Mouse (Mus musculus): ENCODE measurements at regions not wholly inside any gene's neighbourhood (a gene's known extent, or its start where the extent isn't known, plus 50 kb on each side); places are given as distances from the start of the nearest gene placed in this dataset.

DNA sequence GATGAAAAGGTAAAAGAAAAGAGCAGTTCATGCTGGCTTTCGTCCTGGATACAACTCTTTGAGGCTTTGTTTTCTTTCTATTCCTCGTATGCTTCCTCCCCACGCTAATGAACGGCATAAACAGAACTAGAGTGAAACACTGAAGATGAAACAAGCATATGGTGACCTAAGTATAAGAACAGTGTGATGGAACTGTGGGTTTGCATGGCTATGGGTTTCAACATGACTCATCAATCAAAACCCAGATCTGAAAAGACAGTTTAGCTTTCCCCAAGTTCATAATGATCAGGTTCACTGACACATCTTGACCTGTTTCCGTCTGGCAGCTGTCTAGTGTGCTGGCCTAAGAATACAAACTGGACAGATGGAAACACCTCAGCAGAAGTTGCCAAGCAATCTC lies 211.7 kb downstream of the Olfr1505 start:
- DNase-seq (ENCODE audit: low spot score in 2 of 2), result no peak
- Histone ChIP-seq H3K27ac (no peak overlapping the region), H3K4me3 (no peak overlapping the region)
- TF ChIP-seq CTCF (conservative IDR thresholded peaks at IDR 0.05), result no peak

DNA sequence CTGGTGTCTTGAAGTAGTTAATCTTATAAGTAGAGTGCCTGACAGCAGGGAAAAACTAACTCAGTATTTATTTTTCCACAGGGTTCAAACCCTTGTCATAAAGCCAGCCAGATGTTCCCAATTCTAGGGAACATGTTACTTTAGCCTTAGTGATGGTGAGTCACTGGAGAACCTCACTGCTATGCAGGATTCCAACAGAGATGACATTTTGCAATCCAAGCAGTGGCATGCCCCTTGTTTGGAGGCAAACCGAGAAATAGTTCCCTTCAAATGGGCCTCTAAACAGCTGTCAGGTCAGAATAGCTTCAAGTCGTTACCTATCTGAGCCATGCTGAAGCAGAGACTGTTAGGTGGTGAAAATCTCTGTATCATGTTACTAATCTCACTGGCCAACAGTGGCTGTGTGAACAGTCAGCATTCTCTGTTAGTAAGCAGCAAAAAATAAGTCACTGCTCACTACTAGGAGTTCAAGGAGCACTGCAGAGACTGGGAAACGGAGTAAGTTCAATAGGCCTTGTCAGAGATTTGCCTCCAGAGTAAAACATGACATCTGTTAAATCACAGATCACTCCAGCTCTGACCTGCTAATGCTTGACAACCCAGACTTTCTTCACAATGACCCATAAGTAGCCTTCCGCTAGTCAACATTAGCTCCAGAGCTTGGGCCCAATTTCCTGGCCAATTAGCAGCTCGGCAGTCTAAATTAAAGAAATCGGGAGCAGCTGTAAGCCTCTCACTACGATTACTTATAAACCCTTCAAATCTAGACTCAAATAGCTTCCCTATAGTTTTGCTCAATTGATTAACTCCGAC lies 215.3 kb downstream of the Olfr1505 start:
- DNase-seq (ENCODE audit: low spot score in 2 of 2), result no peak

DNA sequence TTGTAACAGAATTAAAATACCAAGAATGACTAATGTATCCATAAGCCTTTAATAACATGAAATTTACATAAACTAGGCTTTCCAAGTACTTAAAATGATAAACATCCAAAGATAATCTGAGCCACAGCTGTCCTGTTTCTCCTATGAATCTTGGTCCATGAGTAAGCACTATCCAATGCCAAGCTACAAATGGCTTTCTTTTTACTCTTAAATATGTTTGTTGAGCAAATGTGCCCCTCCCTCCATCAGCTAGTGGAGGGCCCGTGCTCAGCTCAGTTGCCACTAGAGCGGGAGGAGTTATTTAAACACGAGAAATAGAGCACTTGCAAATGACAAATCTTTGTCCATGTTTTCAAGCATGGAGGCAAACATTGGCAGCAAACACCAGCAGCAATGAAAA lies 247.9 kb downstream of the Olfr1505 start:
- Histone ChIP-seq H3K27ac (no peak overlapping the region), H3K4me3 (no peak overlapping the region)
- no peak for TF ChIP-seq CTCF (conservative IDR thresholded peaks at IDR 0.05)
- no peak for DNase-seq (ENCODE audit: low spot score in 2 of 2)

More for the DNA sequence above, 215.3 kb downstream of the Olfr1505 start:
- Histone ChIP-seq H3K4me3 (no peak overlapping the region), H3K27ac (no peak overlapping the region)
- no peak for TF ChIP-seq CTCF (conservative IDR thresholded peaks at IDR 0.05)

DNA sequence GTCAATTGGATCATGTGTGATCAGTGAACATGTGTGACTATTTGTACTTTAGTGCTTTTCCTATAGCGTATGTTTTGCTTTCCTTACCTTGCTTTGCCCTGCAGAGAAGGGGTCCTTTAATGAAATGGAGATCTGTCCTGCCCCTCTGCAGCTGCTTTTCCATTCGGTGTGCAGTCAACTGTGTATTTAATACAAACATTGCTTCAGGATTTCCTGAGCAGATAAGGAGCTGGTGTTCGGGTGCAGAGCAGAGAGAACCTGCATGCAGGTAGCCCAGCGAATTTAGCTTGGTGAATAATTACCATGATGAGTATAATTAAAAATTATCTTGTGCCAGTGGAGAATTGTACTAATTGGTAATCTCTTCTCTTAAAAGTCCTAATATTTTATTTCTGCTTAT lies 249.4 kb downstream of the Olfr1505 start:
- DNase-seq (ENCODE audit: low spot score in 2 of 2), result no peak
- H3K27ac ChIP-seq, result no peak overlapping the region
- no peak overlapping the region for H3K4me3 ChIP-seq
- no peak for TF ChIP-seq CTCF (conservative IDR thresholded peaks at IDR 0.05)

DNA sequence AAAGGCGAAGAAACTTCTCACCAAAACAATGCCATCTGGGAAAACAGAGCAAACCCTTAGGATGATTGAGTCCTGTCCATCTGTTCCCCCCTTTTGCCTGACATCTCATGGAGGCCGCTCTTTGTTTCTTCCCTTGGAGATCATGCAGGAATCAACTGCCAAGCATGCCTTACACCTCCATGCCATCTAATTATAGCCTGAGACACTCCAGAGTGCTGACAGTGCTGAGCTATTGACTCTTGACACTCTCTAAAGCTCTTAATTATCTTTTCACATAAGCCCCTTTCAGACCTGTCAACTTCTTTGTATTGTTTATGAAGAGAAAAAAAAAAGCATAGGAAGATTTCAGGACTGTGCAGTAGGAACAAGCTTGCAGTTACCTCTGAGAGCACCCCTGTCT lies 252.4 kb downstream of the Olfr1505 start:
- Histone ChIP-seq H3K4me3 (no peak overlapping the region), H3K27ac (no peak overlapping the region)
- DNase-seq (ENCODE audit: low spot score in 2 of 2), result no peak
- TF ChIP-seq CTCF (conservative IDR thresholded peaks at IDR 0.05), result no peak

DNA sequence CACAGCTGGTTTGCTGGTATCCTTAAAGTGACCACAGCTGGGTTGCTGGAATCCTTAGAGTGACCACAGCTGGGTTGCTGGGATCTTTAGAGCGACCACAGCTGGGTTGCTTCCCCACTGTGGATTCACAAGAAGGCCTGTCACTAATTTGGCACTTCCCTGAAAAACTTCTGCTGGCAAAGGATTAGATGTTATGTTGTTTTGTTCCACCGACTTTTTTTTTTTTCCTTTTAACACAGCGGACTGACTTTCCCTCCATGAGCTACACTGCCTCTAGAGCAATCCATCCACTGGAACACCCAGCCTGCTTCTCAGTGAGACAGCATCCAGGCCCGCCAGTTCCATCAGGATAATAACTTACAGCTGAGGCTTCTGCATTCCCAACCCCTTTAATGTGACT lies 266.9 kb downstream of the Olfr1505 start:
- Histone ChIP-seq H3K4me3 (no peak overlapping the region), H3K27ac (peak overlapping the region; percentile 2; the same call in 1 of the 2 replicates)
- DNase-seq (ENCODE audit: low spot score in 2 of 2), result no peak
- TF ChIP-seq CTCF (conservative IDR thresholded peaks at IDR 0.05), result no peak

DNA sequence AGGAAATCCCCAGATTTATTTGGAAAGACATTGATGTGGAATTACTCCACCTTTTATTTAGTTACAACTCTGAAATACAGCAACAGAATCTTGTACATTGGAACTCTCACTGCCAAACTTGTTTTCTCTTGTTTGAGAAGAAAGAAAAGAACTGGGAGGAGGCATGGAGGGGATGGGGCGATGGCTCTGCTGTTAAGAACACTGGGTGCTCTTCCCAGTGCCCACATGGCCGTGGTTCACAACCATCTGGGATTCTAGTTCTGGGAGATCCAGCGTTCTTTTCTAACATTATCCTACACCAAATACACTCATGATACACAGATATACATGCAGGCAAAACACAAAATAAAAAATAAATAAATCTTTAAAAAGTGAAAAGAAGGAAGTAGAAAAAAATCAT lies 267.6 kb downstream of the Olfr1505 start:
- DNase-seq (ENCODE audit: low spot score in 2 of 2), result peak in 1 of 2 experiments; percentile 16

DNA sequence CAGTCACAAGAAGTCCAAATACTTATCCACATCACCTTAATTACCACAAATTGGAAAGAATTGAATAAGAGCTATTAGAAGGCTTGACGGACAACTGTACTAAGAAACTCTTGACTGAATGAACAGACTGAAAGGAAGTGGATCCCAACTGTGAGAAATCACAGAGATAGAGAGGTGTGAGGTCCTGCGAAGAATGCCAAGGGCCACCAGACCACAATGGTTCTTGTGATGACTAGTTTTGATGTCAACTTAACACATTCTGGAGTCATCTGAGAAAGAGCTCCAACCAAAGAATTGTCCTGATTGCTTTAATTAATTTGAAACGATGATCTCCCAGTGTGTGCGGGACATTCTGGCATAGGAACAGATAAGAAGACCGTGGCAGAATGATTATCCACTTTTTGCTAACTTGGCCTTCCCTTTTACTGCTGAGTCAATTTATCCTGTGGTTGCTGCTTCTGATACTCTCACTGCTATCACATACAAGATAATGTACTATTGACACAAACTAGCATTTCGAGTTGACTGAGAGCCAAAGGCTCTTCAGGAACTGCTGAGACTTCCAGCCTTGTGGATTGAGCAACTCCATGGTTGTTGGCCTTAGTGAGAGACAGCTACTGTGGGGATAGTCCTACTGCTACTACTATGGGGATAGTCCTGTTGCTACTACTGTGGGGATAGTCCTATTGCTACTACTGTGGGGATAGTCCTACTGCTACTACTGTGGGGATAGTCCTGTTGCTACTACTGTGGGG lies 268.5 kb downstream of the Olfr1505 start:
- no peak for DNase-seq (ENCODE audit: low spot score in 2 of 2)
- no peak for TF ChIP-seq CTCF (conservative IDR thresholded peaks at IDR 0.05)
- no peak overlapping the region for H3K27ac ChIP-seq
- H3K4me3 ChIP-seq, result no peak overlapping the region

More for the DNA sequence above, 267.6 kb downstream of the Olfr1505 start:
- Histone ChIP-seq H3K27ac (peak overlapping the region; percentile 2), H3K4me3 (no peak overlapping the region)
- no peak for TF ChIP-seq CTCF (conservative IDR thresholded peaks at IDR 0.05)

DNA sequence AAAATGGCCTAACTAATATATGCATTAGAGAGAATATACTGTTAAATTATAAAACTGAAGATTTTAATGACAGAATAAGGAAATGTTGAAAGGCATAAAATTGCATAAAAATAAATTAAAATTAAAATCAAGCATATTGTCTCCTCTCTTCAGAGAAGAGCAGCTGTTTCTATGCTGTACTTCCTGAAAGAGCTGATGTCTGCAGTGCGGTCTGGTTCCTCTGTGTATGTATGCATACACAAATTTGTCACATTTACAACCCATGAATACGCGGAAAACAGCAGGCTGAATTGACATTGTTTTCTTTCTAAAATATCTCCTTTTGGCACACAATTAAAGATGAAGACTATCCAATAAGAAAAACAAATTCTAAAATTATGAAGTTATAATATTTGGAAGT lies 278.5 kb downstream of the Olfr1505 start:
- no peak for DNase-seq (ENCODE audit: low spot score in 2 of 2)

DNA sequence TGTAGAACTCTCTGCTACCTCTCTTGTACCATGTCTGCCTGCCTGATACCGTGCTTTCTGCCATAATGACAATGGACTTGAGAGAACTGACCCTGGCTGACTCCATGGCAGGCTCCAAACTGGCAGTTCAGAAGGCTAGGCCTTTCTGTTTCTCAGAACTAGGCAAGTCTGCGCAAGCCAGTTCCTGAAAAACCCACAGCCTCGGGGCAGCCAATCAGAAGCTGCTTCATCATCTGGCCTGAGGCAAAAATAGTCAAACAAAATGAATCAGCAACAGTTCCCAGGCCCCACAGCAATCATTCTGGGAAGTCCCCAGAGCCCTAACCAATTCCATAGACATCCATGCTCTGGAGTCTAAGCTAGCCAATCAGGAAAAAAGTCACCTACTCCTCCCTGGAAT lies 284.5 kb downstream of the Olfr1505 start:
- DNase-seq (ENCODE audit: low spot score in 2 of 2), result no peak
- Histone ChIP-seq H3K4me3 (no peak overlapping the region), H3K27ac (no peak overlapping the region)
- TF ChIP-seq CTCF (conservative IDR thresholded peaks at IDR 0.05), result no peak

More for the DNA sequence above, 278.5 kb downstream of the Olfr1505 start:
- Histone ChIP-seq H3K4me3 (no peak overlapping the region), H3K27ac (no peak overlapping the region)
- no peak for TF ChIP-seq CTCF (conservative IDR thresholded peaks at IDR 0.05)

DNA sequence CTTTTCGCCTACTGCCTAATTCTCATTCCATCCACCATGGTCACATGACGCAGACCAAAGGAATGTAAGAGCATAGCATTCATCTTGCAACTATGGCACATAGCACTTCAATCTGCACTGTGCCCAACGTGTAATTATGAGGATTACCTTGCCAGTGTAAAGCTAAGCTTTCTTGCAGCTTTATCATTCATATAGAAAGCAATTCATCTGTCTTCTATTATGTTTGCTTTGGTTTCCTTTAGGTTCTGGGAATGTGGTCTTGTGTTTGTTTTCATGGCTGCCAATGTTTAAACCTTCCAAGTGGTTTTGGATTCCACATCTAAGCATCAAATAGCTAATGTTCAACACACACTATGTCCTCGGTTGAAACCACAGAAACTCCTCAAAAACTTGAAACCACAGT lies 307.2 kb downstream of the Olfr1505 start:
- no peak overlapping the region for H3K27ac ChIP-seq
- DNase-seq (ENCODE audit: low spot score in 2 of 2), result no peak
- no peak for TF ChIP-seq CTCF (conservative IDR thresholded peaks at IDR 0.05)
- no peak overlapping the region for H3K4me3 ChIP-seq

DNA sequence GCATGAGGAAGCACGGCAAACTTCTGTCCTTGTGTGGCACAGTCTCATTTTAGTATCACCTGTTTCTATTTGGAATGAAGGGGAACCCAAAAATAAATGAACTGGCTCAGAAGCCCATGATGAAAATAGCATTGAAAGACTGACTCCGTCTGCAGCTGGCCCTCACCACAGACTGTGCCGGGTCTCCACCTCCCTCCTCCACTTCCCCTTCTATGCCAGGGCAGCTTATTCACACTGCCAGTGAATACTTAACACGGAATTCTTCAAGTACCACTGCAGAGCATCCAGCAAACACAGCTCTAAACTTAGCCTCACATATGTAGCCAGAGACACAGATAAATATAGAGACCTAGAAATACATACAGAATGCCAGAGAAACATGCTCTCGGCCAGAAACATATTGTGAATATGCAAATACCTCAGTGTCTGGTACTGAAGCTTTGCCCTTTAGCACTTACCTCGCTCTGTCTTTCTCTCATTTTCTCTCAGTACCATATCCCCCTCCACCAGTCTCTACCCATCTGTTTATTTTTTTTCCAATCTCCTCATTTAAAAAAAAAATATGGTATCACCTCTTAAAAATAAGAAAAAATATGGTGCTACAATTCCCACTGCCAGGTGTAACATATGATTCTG lies 311.8 kb downstream of the Olfr1505 start:
- H3K4me3 ChIP-seq, result no peak overlapping the region
- DNase-seq (ENCODE audit: low spot score in 2 of 2), result peak in 1 of 2 experiments; percentile 3
- H3K27ac ChIP-seq, result no peak overlapping the region
- TF ChIP-seq CTCF (conservative IDR thresholded peaks at IDR 0.05), result no peak

DNA sequence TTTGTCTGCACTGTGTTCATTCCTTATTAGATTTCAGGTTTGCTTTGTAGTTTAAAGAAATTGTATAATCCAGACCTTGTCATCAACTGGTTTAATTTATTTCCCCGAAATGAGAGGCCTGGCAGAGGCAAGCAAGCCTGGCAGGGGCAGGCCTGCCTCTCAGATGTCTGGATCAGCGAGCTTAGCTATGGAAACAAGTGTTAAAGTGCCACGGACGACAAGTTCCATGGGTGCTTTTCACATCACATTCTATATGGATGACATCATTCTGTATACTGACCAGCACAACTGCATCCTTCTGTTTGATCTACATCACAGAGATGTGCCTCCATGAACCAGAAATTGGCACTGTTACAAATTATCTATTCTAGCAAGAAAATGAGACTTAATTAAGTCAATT lies 312.5 kb downstream of the Olfr1505 start:
- no peak for TF ChIP-seq CTCF (conservative IDR thresholded peaks at IDR 0.05)
- Histone ChIP-seq H3K4me3 (no peak overlapping the region), H3K27ac (no peak overlapping the region)
- no peak for DNase-seq (ENCODE audit: low spot score in 2 of 2)
